Mouse (Mus musculus): Measurements from ENCODE around the gene Fam187b. TPM values are rescaled to one million over a fixed set of nuclear protein-coding genes. Genes with fewer than 3 reads are reported as not detected.

Fam187b gene
- polyA plus RNA-seq, 1 experiment = not detected

GRCm38 (mm10) chr7:30966657-30967056 is 6.9 kb upstream of the Fam187b start:
- TF ChIP-seq POLR2A (IDR thresholded peaks at IDR 0.05; ENCODE audit: insufficient read depth, low read depth, low read length) (no peak), CTCF (IDR thresholded peaks at IDR 0.05; ENCODE audit: insufficient read depth, low read depth, low read length) (no peak)
- no peak overlapping the region for H3K27ac ChIP-seq (ENCODE audit: insufficient read depth, low read depth, low read length)
- peaks cover 4% of the 10 kb centered on the region; the same call in 1 of the 2 replicates for H3K4me1 ChIP-seq (ENCODE audit: control insufficient read depth, insufficient read depth, low read length)
- 90% methylated on average over 3 of the region's 3 CpGs for whole genome bisulfite sequencing
- no peak overlapping the region for H3K4me3 ChIP-seq (ENCODE audit: insufficient read depth, low read depth, low read length)

GRCm38 (mm10) chr7:30968611-30969010 is 5.0 kb upstream of the Fam187b start:
- TF ChIP-seq CTCF (IDR thresholded peaks at IDR 0.05; ENCODE audit: insufficient read depth, low read depth, low read length) = no peak
- no peak for TF ChIP-seq POLR2A (IDR thresholded peaks at IDR 0.05; ENCODE audit: insufficient read depth, low read depth, low read length)
- WGBS = 91% methylated on average over 8 of the region's 8 CpGs
- Histone ChIP-seq H3K4me3 (ENCODE audit: insufficient read depth, low read depth, low read length) (no peak overlapping the region), H3K4me1 (ENCODE audit: control insufficient read depth, insufficient read depth, low read length) (peaks cover 7% of the 10 kb centered on the region), H3K27ac (ENCODE audit: insufficient read depth, low read depth, low read length) (no peak overlapping the region)

GRCm38 (mm10) chr7:30969174-30969573 is 4.4 kb upstream of the Fam187b start:
- TF ChIP-seq CTCF (IDR thresholded peaks at IDR 0.05; ENCODE audit: insufficient read depth, low read depth, low read length) (no peak), POLR2A (IDR thresholded peaks at IDR 0.05; ENCODE audit: insufficient read depth, low read depth, low read length) (no peak)
- peaks cover 8% of the 10 kb centered on the region for H3K4me1 ChIP-seq (ENCODE audit: control insufficient read depth, insufficient read depth, low read length)
- WGBS = 91% methylated on average over 4 of the region's 4 CpGs
- H3K4me3 ChIP-seq (ENCODE audit: insufficient read depth, low read depth, low read length) = no peak overlapping the region
- no peak overlapping the region for H3K27ac ChIP-seq (ENCODE audit: insufficient read depth, low read depth, low read length)

- WGBS = 89% methylated on average over 15 of the region's 15 CpGs
- Histone ChIP-seq H3K27ac (ENCODE audit: insufficient read depth, low read depth, low read length) (no peak overlapping the region), H3K4me3 (ENCODE audit: insufficient read depth, low read depth, low read length) (no peak overlapping the region), H3K4me1 (ENCODE audit: control insufficient read depth, insufficient read depth, low read length) (peaks cover 4% of the 10 kb centered on the region)
- TF ChIP-seq POLR2A (IDR thresholded peaks at IDR 0.05; ENCODE audit: insufficient read depth, low read depth, low read length) (no peak), CTCF (IDR thresholded peaks at IDR 0.05; ENCODE audit: insufficient read depth, low read depth, low read length) (no peak)
These were observed 1.7 kb upstream of the Fam187b start for GRCm38 (mm10) chr7:30971901-30972300.

- Histone ChIP-seq H3K4me3 (ENCODE audit: insufficient read depth, low read depth, low read length) (peak overlapping the region; percentile 30), H3K4me1 (ENCODE audit: control insufficient read depth, insufficient read depth, low read length) (peaks cover 4% of the 10 kb centered on the region), H3K27ac (ENCODE audit: insufficient read depth, low read depth, low read length) (no peak overlapping the region)
- TF ChIP-seq CTCF (IDR thresholded peaks at IDR 0.05; ENCODE audit: insufficient read depth, low read depth, low read length) (no peak), POLR2A (IDR thresholded peaks at IDR 0.05; ENCODE audit: insufficient read depth, low read depth, low read length) (no peak)
- WGBS = 16% methylated on average over 41 of the region's 41 CpGs
These were observed 952 bp upstream of the Fam187b start for GRCm38 (mm10) chr7:30972426-30973250.

- H3K27ac ChIP-seq (ENCODE audit: insufficient read depth, low read depth, low read length) = no peak within 1 kb of the TSS
- 3% methylated on average over 19 of the region's 19 CpGs for WGBS
- H3K4me3 ChIP-seq (ENCODE audit: insufficient read depth, low read depth, low read length) = peak within 1 kb of the TSS; percentile 30
- H3K4me1 ChIP-seq (ENCODE audit: control insufficient read depth, insufficient read depth, low read length) = peaks cover 4% of the 10 kb centered on the region
- TF ChIP-seq POLR2A (IDR thresholded peaks at IDR 0.05; ENCODE audit: insufficient read depth, low read depth, low read length) (no peak), CTCF (IDR thresholded peaks at IDR 0.05; ENCODE audit: insufficient read depth, low read depth, low read length) (no peak)
These were observed 414 bp upstream of the Fam187b start, which contains the start of gene Lsr for GRCm38 (mm10) chr7:30973251-30973500. Lsr (minus strand) TSS chr7:30973464.

GRCm38 (mm10) chr7:30981703-30982102 is 8.1 kb downstream of the Fam187b start:
- WGBS = 93% methylated on average over 4 of the region's 4 CpGs

GRCm38 (mm10) chr7:30985357-30985756 is 11.8 kb downstream of the Fam187b start:
- no peaks in the 10 kb centered on the region for H3K4me1 ChIP-seq (ENCODE audit: control insufficient read depth, insufficient read depth, low read length)
- H3K4me3 ChIP-seq (ENCODE audit: insufficient read depth, low read depth, low read length) = no peak overlapping the region
- TF ChIP-seq POLR2A (IDR thresholded peaks at IDR 0.05; ENCODE audit: insufficient read depth, low read depth, low read length) (no peak), CTCF (IDR thresholded peaks at IDR 0.05; ENCODE audit: insufficient read depth, low read depth, low read length) (no peak)
- WGBS = 91% methylated on average over 9 of the region's 9 CpGs
- H3K27ac ChIP-seq (ENCODE audit: insufficient read depth, low read depth, low read length) = no peak overlapping the region

More at GRCm38 (mm10) chr7:30981703-30982102, 8.1 kb downstream of the Fam187b start:
- Histone ChIP-seq H3K27ac (ENCODE audit: insufficient read depth, low read depth, low read length) (no peak overlapping the region), H3K4me1 (ENCODE audit: control insufficient read depth, insufficient read depth, low read length) (no peaks in the 10 kb centered on the region), H3K4me3 (ENCODE audit: insufficient read depth, low read depth, low read length) (no peak overlapping the region)
- TF ChIP-seq CTCF (IDR thresholded peaks at IDR 0.05; ENCODE audit: insufficient read depth, low read depth, low read length) (no peak), POLR2A (IDR thresholded peaks at IDR 0.05; ENCODE audit: insufficient read depth, low read depth, low read length) (no peak)

GRCm38 (mm10) chr7:30988519-30989162 is 15.1 kb downstream of the Fam187b start:
- TF ChIP-seq POLR2A (IDR thresholded peaks at IDR 0.05; ENCODE audit: insufficient read depth, low read depth, low read length) (no peak), CTCF (IDR thresholded peaks at IDR 0.05; ENCODE audit: insufficient read depth, low read depth, low read length) (no peak)

More at GRCm38 (mm10) chr7:30988519-30989162, 15.1 kb downstream of the Fam187b start:
- H3K4me1 ChIP-seq (ENCODE audit: control insufficient read depth, insufficient read depth, low read length) = no peaks in the 10 kb centered on the region
- H3K4me3 ChIP-seq (ENCODE audit: insufficient read depth, low read depth, low read length) = no peak overlapping the region
- H3K27ac ChIP-seq (ENCODE audit: insufficient read depth, low read depth, low read length) = no peak overlapping the region
- WGBS = 89% methylated on average over 4 of the region's 4 CpGs
